Mouse (Mus musculus): ENCODE data around the gene Ndufv1.
"Not testable (repeated sequence)": the region's sequence is repeated elsewhere in the genome, so short reads cannot be mapped to it uniquely, and the experiment has no call there.

Ndufv1 gene

DNA sequence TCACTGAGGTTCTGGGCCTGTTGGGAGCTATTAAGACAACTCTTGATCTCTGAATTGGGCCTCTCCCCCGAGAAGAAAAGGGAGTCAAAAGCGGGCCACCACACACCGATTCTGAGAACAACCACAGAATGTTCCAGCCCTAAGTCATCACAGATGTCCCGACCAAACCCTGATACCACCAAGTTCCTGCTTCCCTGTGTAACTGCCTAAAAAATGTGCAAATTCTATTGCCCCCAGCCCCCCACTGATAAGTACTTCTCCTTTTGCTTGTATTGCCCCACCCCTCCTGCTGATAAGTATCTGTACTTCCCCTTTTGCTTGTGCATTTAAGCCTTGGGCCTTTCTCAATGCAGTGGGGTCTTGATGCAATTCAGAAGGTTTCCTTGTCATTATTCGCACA lies 31.5 kb upstream of the Ndufv1 start:
- not testable (repeated sequence) for DNase-seq (ENCODE audit: low read depth, low spot score)

DNA sequence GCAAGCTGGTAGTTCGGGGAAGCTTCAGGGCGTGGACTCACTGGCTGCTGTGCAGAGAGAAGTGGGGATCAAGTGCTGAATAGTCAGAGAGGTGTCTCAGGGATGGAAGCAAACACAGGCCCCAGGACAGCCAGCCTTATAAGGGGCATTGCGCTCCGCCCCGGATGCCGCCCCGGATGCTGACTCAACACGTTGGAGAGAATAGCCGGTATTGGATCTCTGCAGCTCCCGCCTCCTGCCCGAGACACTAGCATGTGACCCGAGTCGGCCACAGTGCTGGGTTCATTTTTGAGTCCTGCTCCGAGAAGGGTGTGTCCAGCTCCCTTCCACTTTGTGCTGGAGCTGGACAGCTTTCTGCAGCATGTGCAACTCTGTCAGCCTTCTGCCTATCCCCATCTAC lies 29.5 kb upstream of the Ndufv1 start:
- no peak for DNase-seq (ENCODE audit: low read depth, low spot score)

- not testable (repeated sequence) for DNase-seq (ENCODE audit: low read depth, low spot score)
Observed at GRCm38 (mm10) chr19:4041500-4041899, 28.9 kb upstream of the Ndufv1 start.

GRCm38 (mm10) chr19:4040941-4041340 lies 28.3 kb upstream of the Ndufv1 start:
- not testable (repeated sequence) for DNase-seq (ENCODE audit: low read depth, low spot score)

GRCm38 (mm10) chr19:4037788-4038232 lies 25.2 kb upstream of the Ndufv1 start, which contains the start of gene Gstp1:
Gene Gstp1, minus strand, starts transcription at chr19:4037985.
- DNase-seq (ENCODE audit: low read depth, low spot score) = no peak

DNA sequence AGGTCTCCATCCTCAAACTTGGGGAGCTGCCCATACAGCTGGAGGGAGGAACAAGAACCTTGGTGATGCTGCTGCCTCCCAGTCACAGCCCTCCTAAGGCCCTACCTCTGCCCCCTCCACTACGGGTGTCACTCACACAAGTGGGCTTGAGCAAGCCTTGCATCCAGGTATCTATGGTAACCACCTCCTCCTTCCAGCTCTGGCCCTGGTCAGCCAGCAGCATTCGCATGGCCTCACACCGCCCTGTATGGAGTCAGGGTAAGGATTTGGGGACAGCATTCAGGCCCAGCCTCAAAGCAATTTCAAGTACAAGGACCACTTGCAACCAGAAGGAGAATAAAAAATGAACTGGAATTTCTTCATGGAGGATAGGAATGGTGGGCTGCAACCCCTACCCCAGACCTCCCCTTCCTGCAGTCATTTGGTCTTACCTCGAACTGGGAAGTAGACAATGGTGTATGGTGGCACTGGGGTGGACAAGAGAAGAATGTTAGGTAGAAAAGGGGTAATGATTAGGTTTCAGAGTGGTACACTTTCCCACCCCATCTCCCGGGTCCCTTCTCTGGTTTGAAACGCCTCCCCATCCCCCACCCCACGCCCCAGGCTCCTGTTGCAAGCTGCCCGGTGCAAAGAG lies 24.7 kb upstream of the Ndufv1 start:
- not testable (repeated sequence) for DNase-seq (ENCODE audit: low read depth, low spot score)

DNA sequence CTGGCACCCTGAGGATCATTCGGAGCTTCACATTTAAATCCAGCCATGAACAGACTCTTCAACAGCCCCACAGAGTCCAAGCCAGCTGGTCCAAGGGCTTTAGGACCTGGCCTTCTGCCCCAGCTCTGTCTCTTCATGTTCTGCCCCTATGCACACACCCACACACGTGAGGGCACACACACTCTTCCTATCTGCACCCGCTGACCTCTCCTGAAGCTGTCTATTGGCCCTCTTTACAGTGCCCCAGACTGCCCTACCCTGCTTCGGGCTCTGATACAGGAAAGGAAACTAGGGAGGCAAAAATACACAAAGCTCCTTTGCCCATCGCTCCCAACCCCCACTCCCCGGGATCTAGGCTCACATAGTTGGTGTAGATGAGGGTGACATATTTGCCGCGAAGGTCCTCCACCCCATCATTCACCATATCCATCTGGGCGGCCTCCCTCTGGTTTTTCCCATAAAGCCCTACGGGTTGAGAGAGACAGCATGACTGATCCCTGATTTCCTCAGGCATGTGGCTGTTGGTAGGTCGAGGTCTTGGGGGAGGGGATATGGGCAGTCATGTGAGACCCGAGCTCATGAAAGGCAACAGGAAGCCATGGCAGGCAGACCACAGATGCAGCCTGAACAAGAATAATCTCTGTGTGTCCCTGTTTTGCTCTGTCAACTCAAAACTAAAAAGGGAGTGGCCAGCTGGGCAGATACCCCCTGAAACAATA lies 23.9 kb upstream of the Ndufv1 start:
- DNase-seq (ENCODE audit: low read depth, low spot score) = no peak

- no peak for DNase-seq (ENCODE audit: low read depth, low spot score)
Observed at GRCm38 (mm10) chr19:4033742-4034141, 21.1 kb upstream of the Ndufv1 start.

GRCm38 (mm10) chr19:4033298-4033697 lies 20.7 kb upstream of the Ndufv1 start:
- no peak for DNase-seq (ENCODE audit: low read depth, low spot score)

GRCm38 (mm10) chr19:4032668-4033067 lies 20.1 kb upstream of the Ndufv1 start:
- DNase-seq (ENCODE audit: low read depth, low spot score) = no peak

DNA sequence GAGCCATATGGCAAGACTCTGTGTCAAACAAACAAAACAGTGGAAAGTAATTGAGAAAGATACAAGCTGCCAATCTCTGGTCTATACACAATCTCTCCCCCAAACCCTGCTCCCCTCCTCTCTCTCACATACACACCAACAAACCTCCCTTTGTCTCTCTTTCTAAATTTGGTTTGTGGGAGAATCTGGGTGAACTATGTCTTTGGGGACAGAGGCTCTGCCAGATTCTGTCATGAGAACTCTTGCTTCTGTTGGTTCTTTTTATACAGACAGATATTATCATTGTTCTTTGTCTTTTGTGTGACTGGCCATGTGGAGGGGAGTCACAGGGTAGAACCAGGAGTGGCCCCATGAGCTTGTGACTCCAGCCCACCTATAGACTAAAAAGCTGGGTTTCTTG lies 15.0 kb upstream of the Ndufv1 start:
- DNase-seq (ENCODE audit: low read depth, low spot score) = no peak

GRCm38 (mm10) chr19:4023185-4023584 lies 10.6 kb upstream of the Ndufv1 start:
- DNase-seq (ENCODE audit: low read depth, low spot score) = no peak

DNA sequence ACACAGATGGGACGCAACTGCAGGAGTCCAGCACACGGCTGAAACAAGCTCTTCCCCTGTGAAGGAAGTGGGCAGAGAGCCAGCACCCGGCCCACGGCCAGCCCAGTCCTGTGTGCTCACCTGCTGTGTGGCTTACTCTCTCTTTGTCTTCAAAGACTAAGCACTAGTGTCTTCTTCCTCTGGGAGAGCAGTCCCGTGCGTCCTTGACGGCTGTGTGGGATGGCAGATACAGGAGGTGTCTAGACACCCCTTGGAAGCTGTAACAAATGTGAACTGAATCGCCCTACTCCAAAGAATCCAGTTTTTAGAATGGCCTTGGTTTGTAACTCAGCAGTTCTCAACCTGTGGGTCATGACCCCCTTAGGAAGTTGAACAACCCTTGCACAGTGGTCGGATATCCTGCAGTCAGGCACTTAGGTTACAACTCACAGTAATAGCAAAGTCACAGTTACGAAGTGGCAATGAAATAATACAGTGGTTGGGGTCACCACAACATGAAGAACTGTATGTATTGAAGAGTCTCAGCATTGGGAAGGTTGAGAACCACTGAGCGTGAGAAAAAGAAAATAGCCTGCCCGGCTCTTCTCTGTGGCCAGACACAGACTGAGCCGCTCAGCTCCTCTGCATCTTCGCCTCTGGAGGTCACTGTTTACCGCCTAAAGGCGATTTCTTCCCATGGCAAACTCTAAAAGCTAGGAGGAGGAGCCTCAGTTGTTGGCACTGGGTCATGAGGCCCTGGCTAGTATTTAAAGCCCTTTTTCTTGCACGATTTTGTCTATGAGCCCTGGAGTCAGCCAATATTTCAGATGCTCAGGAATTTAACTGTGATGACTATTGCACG lies 6.4 kb upstream of the Ndufv1 start:
- no peak for DNase-seq (ENCODE audit: low read depth, low spot score)

DNA sequence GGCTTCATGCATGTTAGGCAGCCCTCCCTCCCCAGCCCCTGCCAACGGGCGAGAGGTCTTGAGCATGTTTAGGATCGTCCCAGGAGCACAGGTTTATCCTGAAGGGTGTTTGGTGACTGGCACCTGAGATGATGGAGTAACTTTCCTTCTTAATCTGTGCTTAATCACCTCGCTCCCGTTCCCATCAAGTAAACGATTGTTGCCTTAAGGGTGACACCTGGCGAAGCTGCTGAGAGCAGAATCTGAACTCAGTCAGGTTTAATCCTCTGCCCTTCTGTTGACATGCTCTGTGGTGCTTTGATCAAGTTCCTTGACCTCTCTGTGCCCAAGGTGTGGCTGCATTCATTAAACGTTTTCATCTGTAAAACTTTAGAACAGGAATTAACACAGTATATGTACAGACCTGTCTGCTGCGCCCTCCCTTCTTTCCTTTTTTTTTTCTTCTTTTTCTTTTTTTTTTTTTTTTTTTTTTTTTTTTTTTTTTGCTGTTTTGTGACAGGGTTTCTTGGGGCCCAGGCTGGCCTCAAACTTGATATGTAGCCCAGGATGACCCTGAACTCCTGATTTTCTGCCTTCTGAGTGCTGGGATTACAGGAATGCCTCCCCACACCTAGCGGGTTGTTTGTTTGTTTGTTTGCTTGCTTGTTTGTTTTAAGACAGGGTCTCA lies 5.4 kb upstream of the Ndufv1 start:
- DNase-seq (ENCODE audit: low read depth, low spot score) = no peak

DNA sequence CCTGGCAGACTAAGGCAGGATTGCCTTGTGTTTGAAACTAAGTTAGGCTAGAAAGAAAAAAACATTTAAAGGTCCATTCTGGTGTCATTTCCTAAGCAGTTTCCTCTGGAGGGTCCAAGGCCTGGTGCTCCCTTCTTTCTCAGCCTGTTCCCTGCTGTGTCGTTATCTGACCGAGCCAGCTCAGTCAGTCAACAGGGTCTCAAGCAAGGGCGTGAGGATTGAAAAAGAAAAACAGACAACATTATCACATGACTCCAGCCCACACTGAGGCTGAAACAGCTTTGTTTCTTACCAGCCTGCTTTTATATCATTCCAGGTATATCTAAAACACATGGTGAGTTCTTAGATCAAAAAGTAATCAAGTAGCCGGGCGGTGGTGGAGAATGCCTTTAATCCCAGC lies 3.0 kb upstream of the Ndufv1 start:
- no peak for DNase-seq (ENCODE audit: low read depth, low spot score)

DNA sequence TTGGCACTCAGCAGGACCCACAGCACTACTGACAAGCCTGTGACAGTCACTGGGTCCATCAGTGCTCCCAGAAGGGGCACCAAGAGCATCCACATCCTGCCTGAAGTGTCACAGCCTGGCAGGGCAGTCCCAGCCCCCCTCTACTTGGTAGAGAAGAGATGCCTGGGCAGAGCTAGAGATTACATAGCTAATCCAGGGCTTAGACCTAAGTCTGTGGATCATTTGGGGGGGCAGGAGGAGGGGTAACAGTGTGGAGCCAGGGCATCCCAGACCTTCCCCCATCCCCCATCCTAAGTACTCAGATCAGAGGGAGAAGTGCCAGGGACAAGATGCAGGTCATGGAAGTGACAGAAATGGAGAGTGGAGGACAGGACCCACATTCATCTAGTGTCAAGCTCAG lies 2.2 kb upstream of the Ndufv1 start:
- DNase-seq (ENCODE audit: low read depth, low spot score) = no peak

DNA sequence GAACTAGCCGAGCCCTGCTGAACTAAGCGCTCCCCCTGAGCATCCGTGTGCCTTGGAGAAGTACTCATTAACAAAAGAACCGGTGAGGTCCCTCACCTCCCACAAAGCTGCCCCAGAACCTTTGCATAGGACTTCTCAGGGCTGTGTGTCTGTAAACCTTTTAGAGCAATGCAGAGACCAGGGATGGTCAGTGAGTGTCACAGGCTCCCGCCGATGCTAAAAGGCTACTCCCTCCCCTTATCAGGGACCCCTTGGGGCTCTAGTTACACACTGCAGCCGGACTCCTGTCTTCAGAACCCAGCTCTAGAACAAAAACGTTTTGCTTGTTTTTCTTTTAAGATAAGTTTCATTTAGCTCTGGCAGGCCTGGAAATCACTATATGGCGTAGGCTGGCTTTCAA lies 460 bp upstream of the Ndufv1 start:
- DNase-seq (ENCODE audit: low read depth, low spot score) = no peak

DNA sequence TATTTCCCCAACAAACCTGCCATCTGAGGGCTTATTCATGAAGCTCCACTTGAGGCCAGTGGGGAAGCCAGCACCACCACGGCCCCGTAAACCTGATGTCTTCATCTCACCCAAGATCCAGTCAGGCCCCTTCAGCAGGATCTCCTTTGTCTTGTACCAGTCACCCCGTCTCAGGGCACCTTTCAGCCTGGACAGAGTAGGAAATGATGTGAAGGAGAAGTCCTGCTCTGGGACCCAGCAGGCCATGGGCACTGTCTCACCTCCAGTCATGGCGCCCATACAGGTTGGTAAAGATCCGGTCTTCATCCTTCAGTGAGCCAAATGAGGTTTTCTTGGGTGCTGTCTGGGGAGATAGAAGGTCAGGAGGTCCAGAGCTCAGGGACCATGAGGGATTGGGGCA lies 1.5 kb downstream of the Ndufv1 start:
- DNase-seq (ENCODE audit: low read depth, low spot score) = no peak

GRCm38 (mm10) chr19:4005971-4006370 lies 6.6 kb downstream of the Ndufv1 start:
- no peak for DNase-seq (ENCODE audit: low read depth, low spot score)

DNA sequence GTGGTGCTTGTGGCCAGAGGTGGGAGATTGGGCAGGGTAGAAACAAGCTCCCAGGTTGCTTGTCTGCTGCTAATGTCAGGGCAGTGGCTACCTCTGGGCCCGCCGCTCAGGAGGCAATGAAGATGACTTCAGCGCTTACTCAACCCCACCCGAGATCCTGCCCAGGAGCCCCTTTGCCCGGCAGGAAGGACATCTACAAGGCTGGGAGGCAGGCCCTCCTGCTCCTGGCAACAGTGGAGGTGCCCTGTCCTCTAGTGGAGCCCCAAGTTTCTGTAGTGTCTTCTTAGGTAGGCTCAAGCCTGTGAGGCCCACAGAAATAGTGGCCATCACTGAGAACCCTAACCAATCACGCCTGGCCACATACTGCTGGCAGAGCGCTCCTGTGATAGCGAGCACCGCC lies 7.5 kb downstream of the Ndufv1 start:
- DNase-seq (ENCODE audit: low read depth, low spot score) = no peak

- no peak for DNase-seq (ENCODE audit: low read depth, low spot score)
Observed at GRCm38 (mm10) chr19:4004331-4004730, 8.3 kb downstream of the Ndufv1 start.

DNA sequence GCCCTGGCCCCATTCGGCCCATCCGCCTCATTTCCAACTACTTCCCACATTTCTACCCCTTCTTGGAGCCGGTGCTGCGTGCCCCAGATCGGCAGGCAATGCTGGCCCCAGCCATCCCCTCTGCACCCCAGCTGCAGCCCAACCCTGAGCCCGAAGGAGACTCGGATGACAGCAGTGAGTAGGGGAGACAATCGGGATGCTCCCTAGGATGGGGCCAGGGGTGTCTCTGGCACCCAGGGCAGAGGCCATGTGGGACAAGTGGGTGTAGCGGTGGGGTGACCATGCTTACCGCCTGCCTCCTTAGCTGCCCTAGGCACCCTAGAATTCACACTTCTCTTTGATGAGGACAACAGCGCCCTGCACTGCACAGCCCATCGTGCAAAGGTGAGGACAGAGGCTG lies 9.0 kb downstream of the Ndufv1 start:
- DNase-seq (ENCODE audit: low read depth, low spot score) = no peak
